Mouse (Mus musculus) C2C12 (cell line): ENCODE measurements around the gene Bcar3. TPM values are rescaled to one million over a fixed set of nuclear protein-coding genes. Genes with fewer than 3 reads are reported as not detected.

Experiments used
- H3K27me3 ChIP-seq: one replicate; pipeline ENCODE4 v1.6.1; 2011; ENCODE audit not compliant: control insufficient read depth, insufficient read depth, insufficient read length
- H3K36me3 ChIP-seq: one replicate; pipeline ENCODE4 v1.6.1; 2011; ENCODE audit not compliant: control insufficient read depth, insufficient read depth
- H3K4me3 ChIP-seq: one replicate; pipeline ENCODE4 v1.5.1; 2011; ENCODE audit warnings: mild to moderate bottlenecking, control low read depth; ENCODE audit not compliant: poor library complexity, insufficient read depth, severe bottlenecking
- H3K79me2 ChIP-seq: one replicate; pipeline ENCODE4 v1.6.1; 2011; ENCODE audit not compliant: control insufficient read depth, insufficient read depth
- H3K79me3 ChIP-seq: one replicate; pipeline ENCODE4 v1.6.1; 2011; ENCODE audit warnings: low read depth, control low read depth
- H3ac ChIP-seq: one replicate; pipeline ENCODE3; 2011; ENCODE audit warnings: low read depth; ENCODE audit not compliant: control insufficient read depth, insufficient read length
- CEBPB ChIP-seq: IDR thresholded peaks from one replicate; pipeline ENCODE4 v1.6.1; 2011; ENCODE audit warnings: low read depth, mild to moderate bottlenecking, control low read depth, moderate library complexity
- CTCF ChIP-seq: IDR thresholded peaks from one replicate; pipeline ENCODE4 v1.5.1; 2011; ENCODE audit not compliant: control insufficient read depth, insufficient read depth, insufficient read length
- FOSL1 ChIP-seq: IDR thresholded peaks from one replicate; pipeline ENCODE4 v1.8.0; 2011; ENCODE audit warnings: mild to moderate bottlenecking, low read length; ENCODE audit not compliant: poor library complexity, insufficient read depth, severe bottlenecking
- MAX ChIP-seq: IDR thresholded peaks from one replicate; pipeline ENCODE4 v1.6.1; 2011; ENCODE audit warnings: mild to moderate bottlenecking, control low read depth
- MYOD1 ChIP-seq: IDR thresholded peaks from one replicate; pipeline ENCODE4 v1.6.1; 2011; ENCODE audit warnings: low read depth; ENCODE audit not compliant: control insufficient read depth, insufficient read length
- MYOG ChIP-seq: IDR thresholded peaks from one replicate; pipeline ENCODE4 v1.6.1; 2011; ENCODE audit not compliant: control insufficient read depth, insufficient read length; ENCODE audit errors: extremely low read depth
- USF1 ChIP-seq: IDR thresholded peaks from one replicate; pipeline ENCODE4 v1.6.1; 2011; ENCODE audit warnings: low read depth, mild to moderate bottlenecking, control low read depth, moderate library complexity
- polyA plus RNA-seq: library from polyadenylated mRNA; unstranded; fragments of >200 nt; fragmentation: generic; extraction: Trizol; gene quantifications from one replicate; pipeline ENCODE4 v1.2.1, GENCODE M21; 2012; ENCODE audit warnings: missing spikeins

Gene Bcar3
- polyA plus RNA-seq, 1 experiment: 34.9 TPM

DNA sequence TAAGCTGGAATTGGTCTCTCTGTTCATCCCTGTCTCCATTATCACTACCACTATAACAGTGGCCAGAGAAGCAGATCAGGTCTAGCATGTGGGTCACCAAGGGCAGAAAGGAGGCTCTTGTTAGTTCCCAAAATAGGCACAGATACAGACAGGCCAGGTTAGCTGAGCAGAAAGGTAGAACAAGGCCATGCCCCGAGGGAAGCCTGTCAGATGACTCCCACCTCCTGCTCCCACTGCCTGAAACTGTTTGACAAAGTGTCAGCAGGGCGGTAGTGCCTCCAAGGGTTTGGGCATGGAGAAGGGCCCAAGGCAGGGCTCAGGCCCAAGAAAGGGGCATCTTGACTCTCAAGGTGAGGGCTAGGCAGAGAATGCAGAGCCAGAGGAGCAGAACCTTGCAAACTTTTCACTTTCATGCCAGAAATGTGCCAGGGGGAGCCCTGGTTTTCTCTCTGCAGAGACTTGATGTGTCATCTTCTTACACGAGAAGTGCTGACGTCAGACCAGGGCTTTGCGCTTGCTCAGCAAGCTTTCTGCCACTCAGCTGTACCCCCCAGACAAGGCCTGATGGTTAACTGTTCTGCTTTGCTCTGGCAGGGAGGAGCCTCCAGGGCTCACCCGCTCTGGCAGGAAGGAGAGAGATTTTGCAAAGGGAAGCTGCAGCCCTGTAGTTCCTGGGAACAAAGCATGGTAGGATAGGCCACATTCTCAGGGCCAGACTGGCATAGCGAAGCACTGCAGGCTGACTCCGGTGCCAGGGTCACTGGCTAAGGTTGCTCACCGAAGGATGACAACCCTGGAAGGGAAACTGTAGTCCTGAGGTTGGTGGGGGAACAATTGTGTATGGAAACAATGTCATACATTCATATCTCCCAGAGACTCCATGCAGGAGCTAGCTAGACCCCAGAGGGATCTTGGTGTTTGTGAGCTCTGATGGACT lies 7.3 kb downstream of the Bcar3 start:
- no peak overlapping the region for H3ac ChIP-seq
- TF ChIP-seq CEBPB (no peak), MYOG (no peak), USF1 (no peak), FOSL1 (no peak), MYOD1 (no peak), MAX (no peak), CTCF (no peak)
- no peaks in the 10 kb centered on the region for H3K79me3 ChIP-seq
- H3K4me3 ChIP-seq: no peak overlapping the region
- H3K27me3 ChIP-seq: no peaks in the 10 kb centered on the region
- H3K36me3 ChIP-seq: no peaks in the 10 kb centered on the region
- H3K79me2 ChIP-seq: no peaks in the 10 kb centered on the region

DNA sequence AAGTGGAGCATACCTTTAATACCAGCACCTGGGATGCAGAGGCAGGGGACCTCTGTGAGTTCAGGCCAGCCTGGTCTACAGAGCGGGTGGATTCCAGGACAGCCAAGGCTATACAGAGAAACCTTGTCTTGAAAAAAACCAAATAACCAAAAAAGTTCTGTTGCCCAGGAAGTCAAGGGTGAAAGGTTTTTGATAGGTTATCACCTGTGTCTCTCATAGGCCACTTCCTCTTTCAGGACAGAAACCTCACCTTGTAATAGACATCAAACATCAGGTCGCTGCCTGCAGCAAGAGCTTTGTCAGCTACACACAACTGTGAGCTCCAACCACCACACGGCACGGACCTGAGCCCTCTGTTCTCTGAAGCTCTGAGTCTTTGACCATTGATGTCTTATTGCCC lies 10.6 kb downstream of the Bcar3 start:
- H3K4me3 ChIP-seq: no peak overlapping the region
- H3K27me3 ChIP-seq: no peaks in the 10 kb centered on the region
- TF ChIP-seq USF1 (no peak), CTCF (no peak), MYOG (no peak), MAX (no peak), MYOD1 (no peak), FOSL1 (no peak), CEBPB (no peak)

DNA sequence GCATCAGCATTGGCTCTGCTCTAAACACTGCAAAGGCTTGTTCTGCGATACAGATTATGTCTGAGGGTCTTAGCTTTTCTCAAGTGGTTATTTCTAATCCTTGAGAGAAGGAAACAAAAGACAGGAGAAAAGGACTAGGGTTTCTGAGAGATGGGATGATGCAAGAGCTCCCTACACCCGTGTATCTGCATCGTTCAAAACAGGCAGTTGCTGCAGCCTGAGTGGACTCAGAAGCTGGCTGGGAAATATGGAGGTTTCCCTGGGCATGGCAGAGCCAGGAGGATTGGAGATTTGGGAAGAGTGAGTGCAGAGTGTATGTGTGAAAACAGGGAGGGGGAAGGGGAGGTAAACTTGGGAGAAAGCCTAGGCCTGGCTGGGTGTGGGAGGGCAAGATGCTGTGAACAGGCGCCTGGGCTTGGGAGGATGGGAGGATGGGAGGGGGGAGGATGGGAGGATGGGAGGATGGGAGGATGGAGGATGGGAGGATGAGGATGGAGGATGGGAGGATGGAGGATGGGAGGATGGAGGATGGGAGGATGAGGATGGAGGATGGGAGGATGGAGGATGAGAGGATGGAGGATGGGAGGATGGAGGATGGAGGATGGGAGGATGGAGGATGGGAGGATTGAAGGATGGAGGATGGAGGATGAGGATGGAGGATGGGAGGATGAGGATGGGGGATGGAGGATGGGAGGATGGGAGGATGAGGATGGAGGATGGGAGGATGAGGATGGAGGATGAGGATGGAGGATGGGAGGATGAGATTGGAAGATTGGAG lies 14.1 kb downstream of the Bcar3 start:
- Histone ChIP-seq H3K4me3 (no peak overlapping the region), H3K79me3 (no peaks in the 10 kb centered on the region), H3K27me3 (no peaks in the 10 kb centered on the region), H3ac (no peak overlapping the region), H3K36me3 (no peaks in the 10 kb centered on the region), H3K79me2 (no peaks in the 10 kb centered on the region)
- no peak for TF ChIP-seq CEBPB
- no peak for TF ChIP-seq MAX
- no peak for TF ChIP-seq MYOG
- no peak for TF ChIP-seq USF1
- no peak for TF ChIP-seq CTCF
- TF ChIP-seq MYOD1: no peak
- TF ChIP-seq FOSL1: no peak

More for the DNA sequence above, 10.6 kb downstream of the Bcar3 start:
- Histone ChIP-seq H3K36me3 (no peaks in the 10 kb centered on the region), H3ac (no peak overlapping the region), H3K79me2 (no peaks in the 10 kb centered on the region), H3K79me3 (no peaks in the 10 kb centered on the region)

DNA sequence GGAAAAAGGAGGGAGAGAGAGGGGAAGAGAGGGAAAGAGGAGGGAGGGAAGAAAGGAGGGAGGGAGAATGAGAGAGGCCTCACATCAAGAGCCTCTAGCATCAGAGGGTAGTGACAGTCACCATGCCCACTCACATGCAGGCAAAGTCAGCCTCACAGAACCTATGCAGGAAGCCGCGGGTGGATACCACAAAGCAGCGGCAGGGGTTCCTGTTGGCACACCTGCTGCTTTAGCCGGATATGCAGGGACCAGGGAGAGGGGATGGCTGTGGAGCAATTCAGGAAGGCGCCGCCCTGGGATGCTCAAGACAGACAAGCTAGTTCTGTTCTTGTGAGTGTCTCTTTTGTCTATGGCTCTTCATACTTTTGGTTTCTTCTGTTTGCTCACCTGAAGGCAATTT lies 15.0 kb downstream of the Bcar3 start:
- H3K79me3 ChIP-seq: no peaks in the 10 kb centered on the region
- no peaks in the 10 kb centered on the region for H3K36me3 ChIP-seq
- H3K79me2 ChIP-seq: no peaks in the 10 kb centered on the region
- no peaks in the 10 kb centered on the region for H3K27me3 ChIP-seq
- TF ChIP-seq CEBPB (no peak), MAX (no peak), USF1 (no peak), FOSL1 (no peak), MYOG (no peak), CTCF (no peak), MYOD1 (no peak)
- no peak overlapping the region for H3ac ChIP-seq
- no peak overlapping the region for H3K4me3 ChIP-seq

DNA sequence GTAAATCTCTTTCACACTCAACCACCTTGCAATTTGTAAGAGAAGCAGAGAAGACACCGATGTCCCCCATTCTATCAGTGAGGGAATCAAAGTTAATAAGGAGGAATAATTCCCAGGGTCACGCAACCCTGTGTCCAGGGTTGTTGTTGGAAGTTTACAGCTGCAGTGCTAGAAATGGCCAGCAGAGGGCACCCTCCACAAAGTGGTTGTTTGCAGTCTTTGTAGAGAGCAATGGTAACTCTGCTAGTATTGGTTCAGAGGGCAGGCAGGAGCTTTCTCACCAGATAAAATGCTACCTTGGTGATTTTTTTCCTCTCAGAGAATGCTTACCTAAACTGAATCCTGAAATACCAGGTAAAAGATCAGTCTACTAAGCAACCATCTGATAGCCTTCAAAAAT lies 18.1 kb downstream of the Bcar3 start:
- peak; percentile 17 for TF ChIP-seq MAX
- TF ChIP-seq USF1: no peak
- no peak for TF ChIP-seq MYOD1
- peak; percentile 73 for TF ChIP-seq CTCF
- no peak for TF ChIP-seq FOSL1
- TF ChIP-seq CEBPB: no peak
- no peak for TF ChIP-seq MYOG

More for the DNA sequence above, 18.1 kb downstream of the Bcar3 start:
- no peaks in the 10 kb centered on the region for H3K79me3 ChIP-seq
- no peaks in the 10 kb centered on the region for H3K36me3 ChIP-seq
- no peak overlapping the region for H3K4me3 ChIP-seq
- H3K27me3 ChIP-seq: no peaks in the 10 kb centered on the region
- H3K79me2 ChIP-seq: no peaks in the 10 kb centered on the region
- H3ac ChIP-seq: no peak overlapping the region
